Mouse (Mus musculus) G1E (cell line): Measurements from ENCODE around the gene Zmat3. TPM values are rescaled to one million over a fixed set of nuclear protein-coding genes. Genes with fewer than 3 reads are reported as not detected.
A peak's percentile ranks its signal among the peaks of the same experiment; 100 is the strongest.

Experiments
- ATAC-seq: 2 replicates; pipeline ENCODE4 v1.8.0; 2016; ENCODE audit warnings: mild to moderate bottlenecking; ENCODE audit not compliant: insufficient number of reproducible peaks, poor library complexity, low FRiP score, severe bottlenecking; ENCODE audit errors: extremely low read depth
- DNase-seq: peaks from one replicate; pipeline ENCODE4 v3.0.0; 2012; ENCODE audit warnings: low spot score
- H3K27me3 ChIP-seq: 2 replicates; pipeline ENCODE4 v1.6.1; 2012; ENCODE audit warnings: mild to moderate bottlenecking, low read length, inconsistent platforms; ENCODE audit not compliant: insufficient read depth
- H3K36me3 ChIP-seq: replicated peaks from 2 replicates; pipeline ENCODE3; 2012; ENCODE audit warnings: mild to moderate bottlenecking, inconsistent platforms
- H3K4me1 ChIP-seq: 2 replicates; pipeline ENCODE4 v1.6.1; 2012; ENCODE audit warnings: low read depth, low read length, inconsistent platforms, mixed read lengths; ENCODE audit not compliant: insufficient read depth
- H3K4me3 ChIP-seq: 2 replicates; pipeline ENCODE4 v1.5.1; 2012; ENCODE audit warnings: low read depth, mild to moderate bottlenecking, inconsistent platforms, low read length, moderate library complexity, mixed read lengths
- H3K9me3 ChIP-seq: replicated peaks from 2 replicates; pipeline ENCODE4 v1.6.1; 2012; ENCODE audit warnings: inconsistent platforms
- CTCF ChIP-seq: IDR thresholded peaks from 2 replicates; pipeline ENCODE4 v1.5.1; 2012; ENCODE audit warnings: low read depth, low read length, inconsistent platforms, mixed read lengths
- GATA1 ChIP-seq: IDR thresholded peaks from 2 replicates; pipeline ENCODE4 v1.6.1; 2012; ENCODE audit warnings: borderline replicate concordance, low read length, inconsistent platforms, mixed read lengths
- GATA2 ChIP-seq: IDR thresholded peaks from 2 replicates; pipeline ENCODE4 v1.6.1; 2012; ENCODE audit warnings: low read depth, low read length, inconsistent platforms, borderline replicate concordance
- POLR2AphosphoS5 ChIP-seq: IDR thresholded peaks from 2 replicates; pipeline ENCODE4 v1.6.1; 2012; ENCODE audit warnings: low read depth, low read length, inconsistent platforms; ENCODE audit not compliant: insufficient replicate concordance
- TAL1 ChIP-seq: conservative IDR thresholded peaks from 2 replicates; pipeline ENCODE4 v1.6.1; 2012; ENCODE audit warnings: low read depth, low read length, inconsistent platforms, mixed read lengths
- polyA plus RNA-seq: library from polyadenylated mRNA; stranded (reverse); fragments of >175 nt; gene quantifications from 2 replicates; pipeline ENCODE4 v1.2.3, GENCODE M21; 2012
- total RNA-seq, 2 experiments: library from RNA; stranded (forward) in 1 of 2; stranded (reverse) in 1 of 2; fragments of 200-1000 nt in 1 of 2; fragments of >200 nt in 1 of 2; fragmentation: Nextera tagmentation in 1 of 2; gene quantifications; 2 replicates each; pipeline ENCODE4 v1.2.3; 2014 to 2017

Zmat3 gene
- total and polyA plus RNA-seq, 3 experiments: 5.2 to 76.8 (median 7.8) TPM

- Histone ChIP-seq H3K27me3 (peaks cover 4% of the 10 kb centered on the region; the same call in 1 of the 2 replicates), H3K9me3 (no peaks in the 10 kb centered on the region), H3K4me1 (peaks cover 15% of the 10 kb centered on the region), H3K36me3 (peaks cover 20% of the 10 kb centered on the region), H3K4me3 (peak within 1 kb of the TSS; percentile 87)
- ATAC-seq: no peak
- TF ChIP-seq GATA2: no peak
- no peak for TF ChIP-seq CTCF
- no peak for TF ChIP-seq GATA1
- TF ChIP-seq POLR2AphosphoS5: no peak
- no peak for TF ChIP-seq TAL1
- peak; percentile 55 for DNase-seq
These were observed 31.8 kb upstream of the Zmat3 start, which contains the start of gene Pik3ca for GRCm38 (mm10) chr3:32397461-32398174. Gene Pik3ca (plus strand): TSS chr3:32397671.

- peak; percentile 91 for DNase-seq
- peaks cover 9% of the 10 kb centered on the region; the same call in 1 of the 2 replicates for H3K27me3 ChIP-seq
- TF ChIP-seq GATA2: no peak
- no peak for TF ChIP-seq POLR2AphosphoS5
- TF ChIP-seq CTCF: no peak
- TF ChIP-seq GATA1: no peak
- TF ChIP-seq TAL1: no peak
- peaks cover 18% of the 10 kb centered on the region for H3K36me3 ChIP-seq
- no peaks in the 10 kb centered on the region for H3K9me3 ChIP-seq
- peak overlapping the region; percentile 87 for H3K4me3 ChIP-seq
- ATAC-seq: peak; percentile 99
- H3K4me1 ChIP-seq: peaks cover 13% of the 10 kb centered on the region
These were observed 31.1 kb upstream of the Zmat3 start for GRCm38 (mm10) chr3:32396794-32397460.

DNA sequence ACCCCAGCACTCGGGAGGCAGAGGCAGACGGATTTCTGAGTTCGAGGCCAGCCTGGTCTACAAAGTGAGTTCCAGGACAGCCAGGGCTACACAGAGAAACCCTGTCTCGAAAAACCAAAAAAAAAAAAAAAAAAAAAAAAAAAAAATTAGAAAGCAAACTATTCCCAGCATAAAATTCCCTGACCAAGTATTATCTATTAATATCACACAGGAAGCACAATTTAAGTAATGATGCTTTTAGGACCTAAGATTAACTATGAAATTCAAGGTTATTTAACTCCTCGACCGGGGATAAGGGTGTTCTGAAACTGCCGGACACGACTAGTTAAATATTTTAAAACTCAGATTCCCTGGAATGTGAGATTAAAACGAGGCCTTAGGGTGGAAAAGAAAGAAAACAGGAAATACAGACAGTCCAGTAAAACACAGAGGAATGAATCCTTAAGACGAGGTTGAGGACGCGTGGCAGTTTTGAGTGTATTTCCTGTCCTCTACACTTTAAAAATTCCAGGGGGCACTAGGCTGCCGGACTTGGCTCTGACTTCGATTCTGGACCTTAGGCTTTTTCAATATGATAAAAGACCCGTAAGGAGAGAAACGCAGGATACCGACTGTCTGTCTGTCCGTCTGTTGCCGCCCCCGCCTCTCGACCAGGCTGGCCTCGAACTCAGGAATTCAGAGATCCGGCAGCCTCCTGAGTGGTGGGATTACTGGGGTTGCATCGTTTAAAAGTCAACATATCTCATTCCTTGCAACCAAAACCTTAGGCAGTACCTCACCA lies 30.1 kb upstream of the Zmat3 start:
- DNase-seq: no peak
- no peak for TF ChIP-seq CTCF
- TF ChIP-seq GATA1: no peak
- no peak for TF ChIP-seq GATA2
- TF ChIP-seq POLR2AphosphoS5: no peak
- TF ChIP-seq TAL1: no peak

GRCm38 (mm10) chr3:32393986-32394385 lies 28.2 kb upstream of the Zmat3 start:
- no peak for TF ChIP-seq TAL1
- TF ChIP-seq GATA2: no peak
- no peak for TF ChIP-seq POLR2AphosphoS5
- no peak for TF ChIP-seq GATA1
- no peak for TF ChIP-seq CTCF
- H3K4me3 ChIP-seq: no peak overlapping the region

More for the DNA sequence above, 30.1 kb upstream of the Zmat3 start:
- Histone ChIP-seq H3K9me3 (no peaks in the 10 kb centered on the region), H3K27me3 (peaks cover 9% of the 10 kb centered on the region; the same call in 1 of the 2 replicates), H3K4me3 (peak overlapping the region; percentile 87), H3K36me3 (peaks cover 14% of the 10 kb centered on the region), H3K4me1 (peaks cover 13% of the 10 kb centered on the region)
- no peak for ATAC-seq

DNA sequence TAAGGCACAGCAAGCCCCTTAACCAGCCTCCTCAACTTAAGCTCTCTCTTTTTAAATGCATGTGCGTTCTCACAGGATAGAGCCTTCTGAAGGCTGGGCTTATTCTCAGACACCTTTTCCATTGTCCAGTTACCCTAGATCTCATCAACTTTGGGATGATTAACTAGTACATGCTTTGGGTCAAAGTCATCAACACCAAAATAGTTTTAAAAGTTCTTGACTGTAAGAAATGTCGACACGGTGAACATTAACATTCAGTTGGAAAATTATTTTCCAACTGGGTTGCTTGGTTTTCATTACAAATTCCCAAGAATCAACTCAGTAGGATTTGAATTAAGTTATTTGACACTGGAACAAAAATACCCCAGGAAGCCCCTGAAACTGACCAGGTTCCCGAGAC lies 27.0 kb upstream of the Zmat3 start:
- Histone ChIP-seq H3K4me3 (no peak overlapping the region), H3K4me1 (no peaks in the 10 kb centered on the region; the same call in 1 of the 2 replicates), H3K27me3 (peaks cover 15% of the 10 kb centered on the region), H3K36me3 (peaks cover 2% of the 10 kb centered on the region), H3K9me3 (no peaks in the 10 kb centered on the region)
- TF ChIP-seq GATA1 (no peak), POLR2AphosphoS5 (no peak)
- ATAC-seq: no peak
- no peak for DNase-seq

More at GRCm38 (mm10) chr3:32393986-32394385, 28.2 kb upstream of the Zmat3 start:
- H3K4me1 ChIP-seq: peaks cover 4% of the 10 kb centered on the region
- ATAC-seq (no peak), DNase-seq (no peak)
- peaks cover 2% of the 10 kb centered on the region for H3K36me3 ChIP-seq
- H3K9me3 ChIP-seq: no peaks in the 10 kb centered on the region
- H3K27me3 ChIP-seq: peaks cover 14% of the 10 kb centered on the region

DNA sequence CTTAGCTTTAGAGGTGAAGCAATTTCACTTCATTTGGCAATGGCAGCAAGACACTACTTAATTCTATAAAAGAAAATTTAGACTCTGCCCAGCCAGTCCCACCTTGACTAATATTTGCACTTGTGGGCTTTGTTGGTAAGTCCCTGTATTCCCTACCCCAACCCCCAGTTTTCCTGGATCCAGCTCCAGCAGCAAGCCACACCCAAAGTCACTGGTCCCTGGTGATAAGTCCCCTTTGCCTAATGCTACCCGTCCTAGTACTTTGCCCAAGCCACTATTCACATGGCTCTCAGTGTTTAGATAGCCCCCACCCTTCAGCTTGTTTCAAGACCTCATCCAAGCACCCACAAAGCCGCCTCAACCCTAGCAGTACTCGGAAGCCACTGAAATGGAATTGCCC lies 15.7 kb upstream of the Zmat3 start:
- H3K4me1 ChIP-seq: peaks cover 11% of the 10 kb centered on the region
- no peak overlapping the region for H3K4me3 ChIP-seq
- H3K27me3 ChIP-seq: peaks cover 18% of the 10 kb centered on the region
- H3K36me3 ChIP-seq: no peaks in the 10 kb centered on the region
- ATAC-seq (no peak), DNase-seq (no peak)
- TF ChIP-seq CTCF: no peak
- TF ChIP-seq GATA2: no peak
- TF ChIP-seq GATA1: no peak
- TF ChIP-seq POLR2AphosphoS5: no peak
- no peak for TF ChIP-seq TAL1
- no peaks in the 10 kb centered on the region for H3K9me3 ChIP-seq
